Mouse (Mus musculus): ENCODE data around the gene Isg20l2. TPM values are rescaled to one million over a fixed set of nuclear protein-coding genes. Genes with fewer than 3 reads are reported as not detected.
A peak's percentile ranks its signal among the peaks of the same experiment; 100 is the strongest.

The Isg20l2 gene
- polyA plus RNA-seq, 1 experiment from 2014 or later: 13.2 TPM

GRCm38 (mm10) chr3:87972776-87973175 is 42.7 kb downstream of the Isg20l2 start:
- Histone ChIP-seq H3K4me2 (ENCODE audit: low read depth, low read length) (peak overlapping the region; percentile 66), H3K4me1 (ENCODE audit: insufficient read depth) (peaks cover 13% of the 10 kb centered on the region), H3K27me3 (ENCODE audit: insufficient read depth, low read length) (peaks cover 56% of the 10 kb centered on the region), H3K9ac (replicated peaks) (no peak overlapping the region), H3K4me3 (ENCODE audit: low read depth, low read length) (no peak overlapping the region), H3K36me3 (replicated peaks; ENCODE audit: insufficient read depth, low read length) (no peaks in the 10 kb centered on the region), H3K27ac (ENCODE audit: low read depth) (no peak overlapping the region), H3K9me3 (ENCODE audit: low read length) (no peaks in the 10 kb centered on the region)
- DNase-seq (no peak), ATAC-seq (no peak)
- WGBS (ENCODE audit: insufficient replicate concordance): 36% methylated on average over 5 of the region's 5 CpGs
- TF ChIP-seq CTCF (IDR thresholded peaks at IDR 0.05; ENCODE audit: low read depth) (no peak), EP300 (IDR thresholded peaks at IDR 0.05; ENCODE audit: low read depth) (no peak)

DNA sequence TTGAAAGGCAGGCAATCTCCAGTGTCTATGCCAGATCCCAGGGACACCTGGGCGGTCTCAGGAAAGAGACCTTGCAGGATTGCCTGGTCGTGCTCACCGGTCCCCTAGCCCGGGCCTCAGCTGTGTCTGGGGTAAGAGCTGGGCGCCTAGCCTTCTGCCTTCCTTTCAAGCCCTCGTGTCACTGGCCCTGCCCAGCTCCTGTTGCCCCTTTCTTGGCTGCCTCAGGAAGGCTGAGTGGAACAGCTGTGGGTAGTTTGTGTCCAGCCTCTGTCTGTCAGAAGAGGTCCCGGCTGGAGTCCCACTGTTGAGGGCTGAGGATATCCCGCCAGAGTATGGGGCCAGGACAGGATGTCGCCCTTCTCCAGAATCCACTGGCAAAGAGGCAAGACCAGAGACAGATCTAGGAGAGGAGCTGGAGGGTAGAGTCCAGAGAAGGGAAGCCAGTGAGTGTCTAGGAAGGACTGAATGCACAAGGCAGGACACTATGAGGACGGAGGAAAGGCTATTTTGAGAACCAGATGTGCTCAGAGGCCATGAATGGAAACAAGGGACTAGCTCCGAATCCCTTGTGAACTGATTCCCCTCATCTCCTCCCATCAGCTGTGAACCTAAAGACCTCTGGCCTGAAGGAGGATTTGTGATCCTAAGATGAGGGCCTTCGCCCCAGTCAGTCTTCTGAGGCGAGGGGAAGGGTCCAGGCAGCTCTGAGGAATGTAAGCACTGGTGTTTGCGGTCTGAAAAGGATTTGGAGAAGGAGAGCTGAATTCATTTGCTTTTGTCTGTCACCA is 43.7 kb downstream of the Isg20l2 start:
- H3K4me1 ChIP-seq (ENCODE audit: insufficient read depth): peaks cover 13% of the 10 kb centered on the region
- H3K27ac ChIP-seq (ENCODE audit: low read depth): no peak overlapping the region
- no peak for TF ChIP-seq CTCF (IDR thresholded peaks at IDR 0.05; ENCODE audit: low read depth)
- TF ChIP-seq EP300 (IDR thresholded peaks at IDR 0.05; ENCODE audit: low read depth): no peak
- H3K9me3 ChIP-seq (ENCODE audit: low read length): no peaks in the 10 kb centered on the region
- no peak overlapping the region for H3K9ac ChIP-seq (replicated peaks)
- ATAC-seq: no peak
- H3K27me3 ChIP-seq (ENCODE audit: insufficient read depth, low read length): peaks cover 52% of the 10 kb centered on the region
- no peak overlapping the region for H3K4me3 ChIP-seq (ENCODE audit: low read depth, low read length)
- no peak for DNase-seq
- no peaks in the 10 kb centered on the region for H3K36me3 ChIP-seq (replicated peaks; ENCODE audit: insufficient read depth, low read length)
- H3K4me2 ChIP-seq (ENCODE audit: low read depth, low read length): no peak overlapping the region
- WGBS (ENCODE audit: insufficient replicate concordance): 65% methylated on average over 14 of the region's 14 CpGs

DNA sequence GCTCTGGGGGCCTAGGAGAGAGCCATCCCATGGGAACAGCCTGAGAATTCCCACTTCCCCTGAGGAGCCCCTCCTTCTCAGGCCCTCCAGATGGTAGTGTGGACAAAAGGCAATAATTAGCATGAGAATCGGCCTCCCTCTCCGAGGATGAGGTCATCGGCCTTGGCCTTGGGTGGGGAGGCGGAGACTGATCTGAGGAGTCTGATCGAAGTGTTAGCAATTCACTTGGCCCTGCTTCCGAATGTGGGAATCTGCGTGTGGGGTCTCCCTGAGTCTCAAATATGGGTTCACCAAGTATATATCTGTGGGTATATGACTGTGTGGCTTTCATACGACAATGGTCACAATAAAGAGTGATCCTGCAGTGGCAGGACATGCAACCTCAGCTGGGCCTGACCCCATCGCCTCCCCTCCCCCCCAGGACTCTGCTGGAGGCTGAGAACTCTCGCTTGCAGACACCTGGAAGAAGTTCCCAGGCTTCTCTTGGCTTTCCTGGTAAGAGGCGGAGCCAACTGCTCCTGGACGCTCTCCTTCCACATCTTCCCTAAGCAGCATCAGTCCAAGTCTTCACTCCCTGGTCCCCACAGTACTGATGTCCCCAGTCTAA is 44.4 kb downstream of the Isg20l2 start:
- no peak for TF ChIP-seq EP300 (IDR thresholded peaks at IDR 0.05; ENCODE audit: low read depth)
- no peak for TF ChIP-seq CTCF (IDR thresholded peaks at IDR 0.05; ENCODE audit: low read depth)
- Histone ChIP-seq H3K36me3 (replicated peaks; ENCODE audit: insufficient read depth, low read length) (no peaks in the 10 kb centered on the region), H3K27ac (ENCODE audit: low read depth) (no peak overlapping the region), H3K27me3 (ENCODE audit: insufficient read depth, low read length) (peaks cover 52% of the 10 kb centered on the region), H3K9me3 (ENCODE audit: low read length) (no peaks in the 10 kb centered on the region), H3K4me2 (ENCODE audit: low read depth, low read length) (no peak overlapping the region), H3K4me3 (ENCODE audit: low read depth, low read length) (no peak overlapping the region), H3K9ac (replicated peaks) (no peak overlapping the region), H3K4me1 (ENCODE audit: insufficient read depth) (peaks cover 13% of the 10 kb centered on the region)
- WGBS (ENCODE audit: insufficient replicate concordance): 62% methylated on average over 12 of the region's 12 CpGs
- DNase-seq (no peak), ATAC-seq (no peak)

DNA sequence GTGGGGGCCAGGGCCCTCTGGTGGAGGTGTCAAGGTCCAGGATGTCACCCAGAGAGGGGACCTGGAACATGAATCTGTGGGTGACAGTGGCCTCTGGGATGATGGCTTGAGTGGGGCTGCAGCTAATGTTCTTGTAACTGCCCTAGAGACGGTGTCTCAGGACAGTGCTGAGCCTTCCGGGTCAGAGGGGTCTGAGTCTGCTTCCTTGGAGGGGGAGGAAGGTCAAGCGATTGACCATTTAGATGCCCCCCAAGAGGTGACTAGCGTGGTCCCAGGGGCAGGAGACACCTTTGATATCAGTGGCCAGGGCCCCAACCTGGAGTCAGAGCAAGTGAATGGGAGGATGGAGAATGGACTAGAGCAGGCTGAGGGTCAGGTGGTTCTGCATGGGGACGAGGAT is 49.4 kb downstream of the Isg20l2 start:
- no peak overlapping the region for H3K9ac ChIP-seq (replicated peaks)
- no peaks in the 10 kb centered on the region for H3K9me3 ChIP-seq (ENCODE audit: low read length)
- H3K4me1 ChIP-seq (ENCODE audit: insufficient read depth): peaks cover 20% of the 10 kb centered on the region
- H3K27ac ChIP-seq (ENCODE audit: low read depth): no peak overlapping the region
- no peak overlapping the region for H3K4me3 ChIP-seq (ENCODE audit: low read depth, low read length)
- no peak overlapping the region for H3K4me2 ChIP-seq (ENCODE audit: low read depth, low read length)
- H3K27me3 ChIP-seq (ENCODE audit: insufficient read depth, low read length): peaks cover 7% of the 10 kb centered on the region; the same call in 1 of the 2 replicates
- WGBS (ENCODE audit: insufficient replicate concordance): 65% methylated on average over 5 of the region's 5 CpGs
- no peak for ATAC-seq
- no peak for DNase-seq
- TF ChIP-seq EP300 (IDR thresholded peaks at IDR 0.05; ENCODE audit: low read depth) (no peak), CTCF (IDR thresholded peaks at IDR 0.05; ENCODE audit: low read depth) (no peak)
- H3K36me3 ChIP-seq (replicated peaks; ENCODE audit: insufficient read depth, low read length): no peaks in the 10 kb centered on the region

DNA sequence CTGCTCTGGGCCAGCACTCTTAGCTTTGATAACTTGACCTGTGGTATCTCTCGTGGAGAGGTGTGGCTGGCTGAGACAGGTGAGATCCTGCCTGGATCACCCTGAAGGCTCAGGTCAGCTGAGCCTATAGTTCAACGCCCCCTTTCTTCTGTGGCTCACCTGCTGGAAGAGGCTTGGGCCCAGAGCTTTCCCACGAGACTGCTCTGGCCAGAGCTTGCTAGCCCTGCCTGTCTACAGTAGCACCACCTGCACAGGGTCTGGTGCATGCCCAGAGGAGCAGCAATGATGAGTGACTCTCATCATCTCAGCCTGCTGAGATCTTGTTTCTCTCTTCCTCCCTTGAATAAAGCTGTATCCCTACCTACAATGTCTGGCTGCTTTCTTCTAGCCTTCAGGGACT is 50.0 kb downstream of the Isg20l2 start:
- Histone ChIP-seq H3K27me3 (ENCODE audit: insufficient read depth, low read length) (0 out of 2 replicates have a peak, but pooled peaks cover 3% of the 10 kb centered on the region), H3K4me1 (ENCODE audit: insufficient read depth) (peaks cover 20% of the 10 kb centered on the region), H3K9me3 (ENCODE audit: low read length) (no peaks in the 10 kb centered on the region), H3K27ac (ENCODE audit: low read depth) (no peak overlapping the region), H3K4me3 (ENCODE audit: low read depth, low read length) (no peak overlapping the region), H3K36me3 (replicated peaks; ENCODE audit: insufficient read depth, low read length) (no peaks in the 10 kb centered on the region), H3K4me2 (ENCODE audit: low read depth, low read length) (no peak overlapping the region), H3K9ac (replicated peaks) (no peak overlapping the region)
- whole genome bisulfite sequencing (ENCODE audit: insufficient replicate concordance): 56% methylated on average over 3 of the region's 3 CpGs
- DNase-seq: no peak
- no peak for ATAC-seq
- TF ChIP-seq EP300 (IDR thresholded peaks at IDR 0.05; ENCODE audit: low read depth) (no peak), CTCF (IDR thresholded peaks at IDR 0.05; ENCODE audit: low read depth) (no peak)

DNA sequence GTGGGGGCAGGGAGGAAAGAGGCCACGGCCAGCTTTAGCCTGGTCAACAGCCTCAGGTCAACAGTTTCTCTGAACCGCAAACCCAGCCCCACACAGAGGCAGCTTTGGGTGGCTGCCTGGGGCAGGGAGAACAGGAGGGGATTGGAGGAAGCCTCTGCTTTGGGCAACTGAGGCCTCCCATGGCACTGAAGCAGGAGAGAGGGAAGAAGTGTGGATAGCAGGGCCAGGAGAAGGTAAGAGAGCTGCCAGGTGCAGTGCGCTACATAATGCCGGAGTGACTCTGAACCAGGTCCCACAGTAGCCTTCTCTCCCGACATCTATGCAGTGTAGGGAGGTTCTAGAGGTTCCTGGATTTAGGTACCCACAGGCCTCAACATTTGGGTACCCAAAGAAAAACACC is 50.6 kb downstream of the Isg20l2 start:
- 69% methylated on average over 5 of the region's 5 CpGs for WGBS (ENCODE audit: insufficient replicate concordance)
- Histone ChIP-seq H3K27ac (ENCODE audit: low read depth) (no peak overlapping the region), H3K4me1 (ENCODE audit: insufficient read depth) (peaks cover 20% of the 10 kb centered on the region)

More for the DNA sequence above, 50.6 kb downstream of the Isg20l2 start:
- Histone ChIP-seq H3K4me3 (ENCODE audit: low read depth, low read length) (no peak overlapping the region), H3K27me3 (ENCODE audit: insufficient read depth, low read length) (0 out of 2 replicates have a peak, but pooled peaks cover 5% of the 10 kb centered on the region), H3K36me3 (replicated peaks; ENCODE audit: insufficient read depth, low read length) (no peaks in the 10 kb centered on the region), H3K4me2 (ENCODE audit: low read depth, low read length) (no peak overlapping the region), H3K9ac (replicated peaks) (no peak overlapping the region), H3K9me3 (ENCODE audit: low read length) (no peaks in the 10 kb centered on the region)
- no peak for ATAC-seq
- DNase-seq: no peak
- TF ChIP-seq EP300 (IDR thresholded peaks at IDR 0.05; ENCODE audit: low read depth): no peak
- no peak for TF ChIP-seq CTCF (IDR thresholded peaks at IDR 0.05; ENCODE audit: low read depth)

All from liver, postnatal 0 days (tissue).